Mouse (Mus musculus) kidney, postnatal 25 days (tissue): ENCODE results near the gene Kctd3.
"Not testable (repeated sequence)": the region's sequence is repeated elsewhere in the genome, so short reads cannot be mapped to it uniquely, and the experiment has no call there.

Source experiments
- DNase-seq, 2 experiments: peaks; one replicate each; pipeline ENCODE4 v3.0.0; 2021; ENCODE audit warnings: mixed read lengths in 2 of 2

The Kctd3 gene

DNA sequence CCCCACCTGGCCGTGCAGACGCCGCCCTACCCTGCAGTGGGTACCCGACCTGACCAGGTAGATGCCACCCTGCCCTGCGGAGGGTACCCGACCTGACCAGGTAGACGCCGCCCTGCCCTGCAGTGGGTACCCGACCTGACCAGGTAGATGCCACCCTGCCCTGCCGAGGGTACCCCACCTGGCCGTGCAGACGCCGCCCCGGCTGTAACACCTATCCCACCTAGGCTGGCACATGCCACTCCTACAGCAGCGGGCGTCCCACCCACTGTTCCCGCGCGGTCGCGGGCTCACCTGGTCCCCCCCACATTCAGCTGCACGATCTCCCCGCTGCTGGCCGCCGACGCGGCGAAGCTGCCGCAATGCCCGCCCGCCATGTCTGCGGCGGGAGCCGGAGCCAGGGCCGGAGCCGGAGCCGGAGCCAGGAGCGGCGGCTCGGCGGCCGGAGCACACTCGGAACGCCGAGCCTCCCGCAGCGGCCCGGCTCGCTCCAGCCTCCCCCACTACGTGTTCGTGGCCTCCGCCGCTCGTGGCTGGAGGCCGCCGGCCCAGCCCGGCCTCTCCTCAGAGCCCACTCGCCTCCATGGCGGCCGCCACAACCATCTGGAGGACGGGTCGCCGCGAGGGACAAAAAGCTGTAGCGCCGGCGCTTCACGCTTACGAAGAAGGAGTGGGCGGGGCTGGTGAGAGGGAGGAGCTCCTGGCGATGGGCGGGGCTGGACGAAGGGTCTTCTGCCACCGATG lies at the start of gene Kctd3:
Gene Kctd3 (minus strand): TSS at position 603 of the 741 bp plus-strand sequence.
- DNase-seq, result peak; percentile 98 to 99

DNA sequence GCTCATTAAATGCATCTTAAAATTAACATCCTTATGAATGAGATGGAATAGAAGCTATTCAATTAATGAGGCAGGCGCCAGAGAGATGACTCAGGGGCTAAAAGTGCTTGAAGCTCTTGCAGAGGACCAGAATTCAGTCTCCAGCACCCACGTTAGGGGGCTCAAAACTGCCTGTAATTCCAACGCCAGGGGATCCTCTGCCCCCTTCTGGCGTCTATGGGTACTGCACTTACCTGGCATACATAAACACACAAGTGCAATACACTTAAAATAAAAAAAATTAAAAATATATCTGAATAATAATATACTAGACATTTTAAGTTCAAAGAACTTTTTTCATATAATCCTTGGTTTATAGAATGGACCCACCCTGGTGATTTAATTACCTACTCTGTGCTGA lies 49.8 kb upstream of the Kctd3 start:
- no peak for DNase-seq

DNA sequence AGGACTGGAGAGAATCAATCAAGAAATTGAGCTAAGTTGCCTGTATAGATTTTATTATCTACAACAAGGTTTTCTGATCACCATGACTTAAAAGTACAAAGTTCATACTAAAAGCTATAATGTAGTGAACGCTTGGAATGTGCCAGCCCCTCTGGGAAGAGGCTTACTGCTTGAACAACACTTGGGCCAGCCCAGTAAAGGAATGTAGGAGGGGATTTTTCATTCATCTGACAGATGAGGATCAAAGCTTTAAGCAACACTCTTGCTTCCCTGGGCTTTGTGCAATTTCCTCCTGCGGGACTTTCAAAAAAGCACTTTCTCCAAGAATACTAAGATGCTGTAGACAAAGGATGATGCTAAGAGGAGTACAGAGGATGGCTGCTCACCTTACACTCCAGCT lies 48.3 kb upstream of the Kctd3 start:
- no peak for DNase-seq

DNA sequence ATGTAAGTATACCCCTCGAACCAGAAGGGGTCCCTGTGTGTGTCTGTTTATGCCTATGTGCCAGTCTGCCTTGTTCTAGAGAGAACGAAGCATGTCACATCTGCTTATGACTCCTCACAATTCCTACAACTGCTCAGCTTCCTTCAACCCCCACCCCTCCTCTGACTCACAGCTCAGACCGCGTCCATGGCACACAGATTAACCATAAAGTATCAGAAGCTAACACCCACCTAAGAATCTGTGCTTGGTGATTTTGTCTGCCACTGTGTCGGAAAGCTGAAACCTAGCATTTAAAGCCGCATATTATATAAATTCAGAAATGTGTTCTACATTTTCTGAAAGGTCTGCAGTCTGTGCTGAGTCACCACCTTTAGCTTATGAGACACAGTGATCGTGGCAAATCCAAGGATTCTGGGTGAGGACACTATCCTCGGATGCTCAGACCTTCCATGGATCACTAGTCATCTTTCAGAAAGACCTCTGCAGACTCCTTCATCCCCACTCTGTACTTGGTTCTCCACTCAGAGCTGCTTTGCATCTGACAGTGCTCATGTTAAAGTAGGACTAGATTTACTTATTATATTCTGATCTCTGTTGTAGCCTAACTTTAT lies 47.4 kb upstream of the Kctd3 start:
- DNase-seq, result no peak

DNA sequence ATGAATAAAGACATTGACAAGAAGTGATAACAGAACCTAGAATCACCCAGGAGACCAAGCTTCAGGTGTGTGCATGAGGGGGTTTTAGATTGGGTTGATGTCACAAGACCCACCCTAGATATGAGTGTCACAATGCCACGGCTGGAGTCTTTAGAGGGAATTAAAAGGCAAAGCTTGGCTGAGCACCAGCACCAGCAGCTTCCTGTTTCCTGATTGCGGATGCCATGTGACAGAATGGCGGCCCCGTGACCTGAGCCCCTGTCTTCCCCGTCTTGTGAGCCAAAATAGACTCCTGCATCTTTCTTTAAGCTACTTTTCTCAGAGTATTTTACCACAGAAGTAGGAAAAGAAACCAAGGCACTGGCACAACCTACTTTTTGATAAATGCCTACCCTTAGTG lies 46.5 kb upstream of the Kctd3 start:
- peak in 1 of 2 experiments; percentile 41 for DNase-seq

DNA sequence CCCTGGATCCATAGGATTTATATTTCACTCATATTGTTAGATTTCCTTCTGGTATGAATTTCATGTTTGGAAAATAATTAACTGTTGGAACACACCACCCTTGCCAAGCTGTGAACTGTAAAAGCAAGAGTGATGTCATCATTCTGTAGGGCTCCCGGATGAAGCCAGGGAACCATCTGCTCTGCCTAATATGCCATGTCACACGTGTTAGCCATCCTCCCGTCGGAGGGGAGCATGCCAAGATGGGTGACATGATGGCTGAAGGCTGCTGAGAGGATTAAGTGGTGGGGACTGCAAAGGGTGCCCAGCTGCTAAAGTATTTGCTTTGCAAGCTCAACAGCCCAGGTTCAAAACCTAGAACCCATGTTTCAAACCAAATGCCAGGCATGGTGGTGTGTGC lies 44.5 kb upstream of the Kctd3 start:
- DNase-seq, result no peak

DNA sequence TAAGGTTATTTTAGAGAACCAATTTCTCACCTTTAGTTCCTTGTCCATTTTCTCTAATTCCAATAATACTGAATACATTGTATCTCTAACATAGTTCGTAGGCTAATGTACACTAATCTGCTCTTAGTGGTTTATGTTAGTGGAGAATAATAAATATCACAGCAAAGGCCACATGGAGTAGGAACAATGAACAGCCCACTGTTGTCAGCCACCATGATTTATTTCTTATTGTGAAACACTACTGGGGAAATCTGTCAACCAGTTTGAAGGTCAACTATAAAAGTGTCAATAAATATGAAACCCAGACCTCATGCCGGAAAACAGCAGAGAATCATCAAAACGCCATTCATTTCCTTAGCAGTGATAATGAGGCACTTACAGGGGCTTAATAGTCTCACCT lies 42.5 kb upstream of the Kctd3 start:
- DNase-seq, result no peak

DNA sequence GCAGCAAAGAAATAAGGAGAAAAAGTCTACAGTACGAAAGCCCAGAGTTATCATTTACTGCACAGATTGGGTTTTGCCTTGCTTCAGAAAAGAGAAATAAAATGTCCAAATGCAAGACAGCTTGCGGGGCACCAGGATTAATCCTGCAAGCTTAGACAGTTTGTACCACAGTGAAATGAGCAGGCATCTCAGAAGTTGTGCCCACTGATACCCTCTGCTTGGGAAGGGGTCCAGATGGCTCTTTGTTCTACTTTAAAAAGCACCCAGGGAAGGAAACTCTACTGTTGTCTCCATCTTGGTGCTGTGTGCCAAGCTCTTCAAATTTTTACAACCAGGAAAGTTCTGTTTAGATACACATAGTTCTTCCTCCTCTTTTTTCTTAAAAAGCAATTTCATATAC lies 40.7 kb upstream of the Kctd3 start:
- DNase-seq, result no peak

DNA sequence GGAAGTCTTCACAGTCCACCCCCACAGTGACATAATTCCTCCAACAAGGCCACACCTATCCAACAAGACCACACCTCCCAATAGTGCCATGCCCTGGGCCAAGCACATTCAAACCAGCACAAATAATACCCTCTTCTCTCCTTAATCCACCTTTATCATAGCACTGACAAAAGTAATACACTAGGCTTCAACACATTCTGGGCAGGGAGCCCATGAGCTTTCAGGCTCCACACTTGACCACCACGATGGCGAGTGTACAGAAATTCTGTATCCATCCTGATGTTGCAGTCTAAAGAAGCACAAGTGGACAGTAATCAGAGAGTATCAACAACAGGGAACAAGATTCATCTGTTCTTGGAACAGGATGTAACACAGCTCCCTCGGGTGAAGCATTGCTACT lies 40.3 kb upstream of the Kctd3 start:
- DNase-seq, result no peak

DNA sequence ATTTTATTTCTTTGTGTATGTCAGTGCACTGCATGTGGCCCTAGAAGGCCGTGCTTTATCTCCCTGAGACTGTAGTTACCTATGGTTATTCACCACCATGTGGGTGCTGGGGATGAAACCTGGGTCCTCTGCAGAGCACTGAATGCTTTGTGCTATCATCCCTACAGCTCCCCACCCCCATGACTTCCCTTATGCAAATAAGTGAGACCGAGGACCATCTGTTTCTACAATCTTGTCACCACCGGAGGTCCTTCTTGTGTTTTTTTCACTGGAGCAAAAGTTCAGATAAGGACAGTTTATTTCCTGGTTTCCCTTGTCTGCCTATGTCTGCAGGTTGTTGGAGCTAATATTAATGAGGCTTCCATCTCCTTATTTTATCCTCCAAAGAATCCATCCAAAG lies 39.2 kb upstream of the Kctd3 start:
- no peak for DNase-seq

DNA sequence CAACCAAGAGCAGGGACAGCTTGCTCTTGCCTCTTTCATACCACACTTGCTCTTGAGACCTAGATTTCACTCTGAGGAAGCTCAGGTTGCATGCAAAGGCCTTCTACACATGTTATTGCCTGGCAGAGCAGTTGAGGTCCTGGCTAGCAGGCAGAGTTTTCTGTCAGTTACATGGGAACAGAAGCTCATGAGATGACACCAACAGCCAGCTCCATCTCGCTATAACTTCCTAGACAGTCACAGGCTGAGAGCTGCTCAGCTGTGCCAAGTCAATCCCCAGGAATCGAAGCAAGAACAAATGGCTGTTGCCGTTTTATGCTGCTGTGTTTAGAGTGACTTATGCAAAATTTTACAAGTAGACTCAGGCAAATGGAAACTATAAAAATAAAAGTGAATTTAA lies 38.7 kb upstream of the Kctd3 start:
- no peak for DNase-seq

DNA sequence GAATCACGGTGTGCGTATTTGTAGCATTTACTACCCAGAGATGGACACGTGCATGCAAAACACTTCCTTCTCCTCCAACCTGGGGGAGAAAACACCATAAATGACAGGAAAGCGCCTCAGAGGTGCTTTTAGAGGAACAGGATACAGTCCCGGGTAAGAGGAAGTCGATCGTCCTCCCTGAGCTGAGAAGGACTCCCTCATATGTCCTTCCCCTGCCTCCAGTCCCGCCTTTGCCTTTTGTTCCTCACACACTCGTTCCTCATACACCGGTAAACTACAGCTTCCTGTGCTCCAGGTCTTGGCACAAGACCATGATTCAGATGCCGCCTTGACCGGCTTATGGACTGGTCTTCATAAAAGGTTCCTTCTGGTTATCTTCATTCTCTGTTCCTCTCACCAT lies 33.6 kb upstream of the Kctd3 start:
- peak in 1 of 2 experiments; percentile 38 for DNase-seq

DNA sequence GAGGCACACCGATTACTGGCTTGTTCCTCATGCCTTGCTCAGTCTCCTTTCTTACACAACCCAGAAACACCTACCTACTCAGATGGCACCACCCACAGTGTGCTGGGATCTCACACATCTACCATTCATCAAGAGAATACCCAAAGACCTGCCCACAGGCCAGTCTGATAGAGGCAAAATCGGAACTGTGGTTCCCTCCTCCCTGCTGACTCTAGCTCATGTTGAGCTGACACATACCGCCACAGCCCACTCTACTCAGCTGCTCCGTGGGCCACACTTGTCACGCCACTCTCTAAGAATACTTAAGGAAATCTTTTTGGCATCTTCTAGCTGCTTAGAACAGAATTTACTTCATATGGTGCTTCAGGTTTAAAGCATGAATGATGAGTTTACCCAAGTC lies 31.7 kb upstream of the Kctd3 start:
- no peak for DNase-seq

DNA sequence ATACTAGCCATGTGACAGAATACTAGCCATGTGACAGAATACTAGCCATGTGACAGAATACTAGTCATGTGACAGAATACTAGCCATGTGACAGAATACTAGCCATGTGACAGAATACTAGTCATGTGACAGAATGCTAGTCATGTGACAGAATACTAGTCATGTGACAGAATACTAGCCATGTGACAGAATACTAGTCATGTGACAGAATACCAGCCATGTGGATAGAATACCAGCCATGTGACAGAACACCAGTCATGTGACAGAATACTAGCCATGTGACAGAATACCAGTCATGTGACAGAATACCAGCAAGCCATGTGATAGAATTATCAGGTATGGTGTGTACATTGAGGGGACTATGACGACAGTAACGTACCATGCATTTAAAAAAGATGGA lies 25.2 kb upstream of the Kctd3 start:
- DNase-seq, result not testable (repeated sequence)

DNA sequence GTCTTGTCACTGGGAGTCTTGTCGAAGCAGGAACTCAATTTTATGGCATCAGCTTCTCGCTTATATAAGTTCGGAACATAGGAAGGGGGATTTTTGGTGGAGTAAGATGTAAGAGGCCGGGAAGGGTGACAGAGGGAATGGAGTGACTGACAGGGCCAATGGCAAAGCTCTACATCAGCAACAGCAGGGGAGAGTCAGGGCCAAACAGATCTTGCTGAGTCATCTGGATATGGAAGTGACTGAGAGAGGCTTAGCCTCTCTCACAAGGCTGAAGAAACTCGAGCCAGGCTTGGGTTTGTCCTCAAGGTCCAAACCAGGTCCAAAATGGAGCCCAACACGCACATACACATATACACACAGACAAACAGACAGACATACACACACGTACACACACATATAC lies 23.3 kb upstream of the Kctd3 start:
- no peak for DNase-seq

DNA sequence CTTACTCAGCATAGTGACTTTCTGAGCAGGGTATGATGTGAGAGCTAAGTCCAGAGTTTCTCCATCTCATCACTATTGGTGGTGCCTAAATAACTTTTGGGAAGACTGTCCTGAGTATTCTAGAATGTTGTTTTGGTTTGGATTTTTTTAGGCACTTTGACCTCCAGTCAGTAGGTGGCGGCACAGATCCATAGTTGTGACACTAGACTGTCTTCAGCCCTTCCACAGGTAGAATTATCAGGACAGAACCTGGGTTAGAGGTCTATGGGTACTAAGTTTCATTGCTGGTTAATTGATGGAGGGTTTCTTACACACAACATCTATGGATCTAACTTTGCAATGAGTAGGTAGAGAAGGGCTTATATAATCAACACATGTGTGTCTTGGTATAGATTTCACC lies 20.6 kb upstream of the Kctd3 start:
- peak in 1 of 2 experiments; percentile 21 for DNase-seq

DNA sequence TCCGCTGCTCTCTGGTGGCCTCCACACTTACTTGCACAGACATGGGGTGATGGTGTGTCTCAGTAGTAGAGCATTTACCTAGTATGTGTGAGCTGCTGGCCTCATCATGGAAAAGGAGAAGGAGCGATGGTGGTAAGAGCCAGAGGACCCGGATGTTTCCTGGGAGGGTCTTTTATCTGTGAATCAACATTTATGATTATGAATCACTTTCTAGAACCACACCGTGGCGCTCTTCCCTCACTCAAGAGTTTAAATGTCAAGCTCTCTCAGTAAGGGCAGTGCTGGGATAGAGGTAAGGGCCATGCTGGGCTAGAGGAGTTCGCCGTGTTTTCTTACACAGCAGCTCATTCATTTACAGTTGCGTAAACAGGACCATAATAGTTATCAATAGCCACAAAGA lies 19.2 kb upstream of the Kctd3 start:
- peak in 1 of 2 experiments; percentile 36 for DNase-seq

DNA sequence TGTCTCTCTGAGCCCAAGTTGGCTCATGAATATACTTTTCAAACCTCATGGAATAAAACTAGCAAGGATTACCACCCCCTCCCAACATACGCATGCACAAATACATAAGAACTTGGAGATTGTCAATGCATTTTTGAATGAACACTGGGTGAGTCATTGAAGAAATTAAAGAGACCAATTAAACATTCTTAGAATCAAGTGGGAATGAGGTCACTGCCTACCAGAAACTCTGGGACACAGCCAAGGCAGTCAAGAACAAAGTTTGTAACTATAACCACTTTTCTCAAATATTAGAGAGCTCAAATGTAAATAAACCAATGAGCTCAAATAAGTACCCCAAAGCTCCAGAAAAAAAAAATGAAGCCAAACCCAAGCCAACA lies 16.1 kb upstream of the Kctd3 start:
- no peak for DNase-seq

DNA sequence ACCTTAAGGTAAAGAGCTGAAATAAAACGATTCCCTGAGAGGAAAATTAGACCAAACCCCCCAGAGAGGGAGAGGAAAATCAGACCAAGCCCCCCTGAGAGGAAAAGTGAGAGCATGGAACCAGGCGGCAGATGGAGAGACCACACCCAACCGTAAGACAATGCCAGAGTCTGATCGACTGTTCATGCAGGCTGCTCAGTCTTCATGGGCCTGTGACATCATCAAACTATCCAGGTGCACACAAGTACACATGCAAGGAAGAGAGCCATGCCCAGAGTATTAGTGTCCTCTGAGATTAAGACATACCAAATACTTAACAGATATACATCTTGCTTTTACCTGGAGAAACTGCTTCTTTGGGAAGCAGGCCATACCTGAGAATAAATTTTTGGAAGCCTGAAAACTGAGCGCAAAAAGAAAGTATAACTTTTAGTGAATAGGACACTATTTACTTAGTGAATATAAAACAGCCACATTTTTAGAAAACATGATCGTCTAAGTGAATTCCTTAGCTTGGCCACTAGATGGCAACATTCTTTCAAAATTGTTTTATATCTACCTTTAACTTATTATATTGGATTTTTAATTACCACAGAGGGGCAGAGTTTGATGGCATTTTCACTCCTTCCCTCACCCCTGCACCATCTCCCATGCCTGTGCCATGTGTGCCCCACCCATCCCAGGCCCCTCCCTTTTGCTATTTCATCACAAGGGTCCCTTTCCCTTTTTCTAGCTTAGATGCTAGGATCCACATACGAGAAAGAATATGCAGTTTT lies 15.5 kb upstream of the Kctd3 start:
- no peak for DNase-seq

DNA sequence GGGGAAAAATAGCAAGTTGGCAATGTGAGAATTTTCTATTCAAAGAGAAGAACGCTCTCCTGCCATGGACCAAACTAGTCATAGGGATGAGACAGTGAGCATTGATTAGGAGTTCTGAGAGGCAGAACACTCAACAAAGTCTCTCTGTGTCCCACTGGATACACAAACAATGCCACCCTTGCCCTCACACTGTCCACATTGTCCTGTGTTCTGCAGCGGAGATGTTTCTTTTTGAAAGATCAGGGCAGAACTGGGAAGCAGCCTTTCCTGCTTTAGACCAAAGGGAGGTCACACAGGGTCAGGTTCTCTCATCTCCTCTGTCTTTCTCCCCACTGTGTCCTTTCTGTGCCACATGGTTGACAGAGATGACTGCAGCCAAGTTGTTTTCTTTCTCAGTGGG lies 7.7 kb upstream of the Kctd3 start:
- no peak for DNase-seq

DNA sequence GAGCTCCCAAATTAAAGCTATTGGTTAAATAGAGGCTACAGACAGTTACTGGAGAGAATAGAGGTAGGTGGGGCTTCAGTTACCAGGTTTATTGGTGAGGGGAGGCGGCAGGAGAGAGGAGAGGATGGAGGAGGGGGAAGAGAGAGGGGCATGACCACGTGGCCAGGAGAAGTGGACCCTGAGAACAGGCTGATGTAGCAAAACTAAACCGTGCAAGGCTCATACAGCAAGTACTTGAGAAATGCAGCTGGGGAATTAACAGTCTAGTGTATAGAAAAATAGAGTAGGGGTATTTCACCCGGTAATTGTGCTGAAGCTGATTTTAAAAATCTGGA lies 5.9 kb upstream of the Kctd3 start:
- no peak for DNase-seq

DNA sequence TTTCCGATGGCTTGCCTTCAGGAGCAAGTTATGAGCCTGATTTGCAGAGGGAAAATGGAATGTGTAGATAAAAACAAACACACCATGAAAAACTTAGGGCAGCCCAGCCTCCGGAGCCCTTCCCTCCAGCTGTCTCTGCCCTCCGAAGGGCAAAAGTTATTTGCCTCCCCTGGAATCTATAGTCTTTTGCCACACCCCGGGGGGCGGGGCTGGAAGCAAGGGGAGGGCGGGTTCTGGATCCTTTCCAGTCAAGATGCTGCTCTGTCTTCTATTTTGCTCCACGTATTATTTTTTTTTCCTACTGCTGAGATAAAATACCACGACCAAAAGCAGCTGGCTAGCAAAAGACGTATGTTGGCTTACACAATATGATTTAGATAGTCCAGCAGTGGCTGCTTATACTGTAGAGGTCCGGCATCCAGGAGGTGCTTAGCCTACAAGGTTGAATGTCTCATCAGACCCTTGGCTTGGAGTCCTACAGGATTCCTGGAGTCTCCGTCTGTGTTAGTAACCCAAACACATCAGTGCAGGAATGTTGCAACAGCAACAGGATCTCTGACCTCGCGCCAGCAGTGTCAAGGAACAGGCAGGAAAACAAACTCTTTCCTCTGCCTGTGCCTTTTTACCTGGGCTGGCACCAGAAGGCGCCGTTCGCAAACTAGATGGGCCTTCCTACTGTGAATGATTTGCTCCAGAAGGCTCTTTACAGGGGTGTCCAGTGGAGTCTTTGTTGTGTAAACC lies 5.4 kb upstream of the Kctd3 start:
- DNase-seq, result peak; percentile 20 to 54

DNA sequence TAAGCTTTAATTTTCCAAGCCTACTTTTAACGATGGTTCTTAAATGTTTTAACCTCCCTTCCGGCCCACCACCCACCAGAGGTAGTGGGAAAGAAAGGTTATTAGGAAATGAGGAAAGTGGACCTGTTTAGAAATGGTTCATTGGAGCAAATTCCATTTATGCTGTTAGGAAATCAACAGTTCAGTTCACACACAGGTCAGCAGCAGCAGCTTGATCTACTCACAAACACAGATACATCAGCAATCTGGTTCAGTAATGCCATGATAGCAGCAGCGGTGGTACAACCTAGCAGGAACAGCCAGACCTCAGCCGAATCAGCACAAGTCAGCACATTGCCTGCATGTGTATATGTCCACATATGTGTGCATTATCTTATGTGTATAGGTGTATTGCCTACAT lies 3.0 kb upstream of the Kctd3 start:
- no peak for DNase-seq

DNA sequence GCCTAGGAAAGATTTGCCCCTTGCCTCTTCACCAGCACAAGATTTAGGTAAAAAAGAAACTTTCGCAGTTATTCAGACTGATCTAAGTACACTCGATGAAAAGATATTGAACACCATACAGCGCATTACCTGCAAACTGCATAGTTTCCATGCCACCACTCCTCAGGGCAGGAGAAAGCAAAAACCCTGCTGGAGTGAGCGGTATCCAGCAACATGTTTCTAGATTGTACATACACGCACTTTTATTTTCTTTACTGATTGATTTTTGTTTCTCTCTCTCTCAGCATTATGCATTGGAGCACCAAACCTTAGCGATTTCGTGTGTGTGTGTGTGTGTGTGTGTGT lies 311 bp upstream of the Kctd3 start:
- DNase-seq, result no peak
